Mouse (Mus musculus): ENCODE measurements around the gene Gnai1. TPM values are rescaled to one million over a fixed set of nuclear protein-coding genes. Genes with fewer than 3 reads are reported as not detected.

Gene Gnai1
- polyA plus RNA-seq, 1 experiment, result not detected

DNA sequence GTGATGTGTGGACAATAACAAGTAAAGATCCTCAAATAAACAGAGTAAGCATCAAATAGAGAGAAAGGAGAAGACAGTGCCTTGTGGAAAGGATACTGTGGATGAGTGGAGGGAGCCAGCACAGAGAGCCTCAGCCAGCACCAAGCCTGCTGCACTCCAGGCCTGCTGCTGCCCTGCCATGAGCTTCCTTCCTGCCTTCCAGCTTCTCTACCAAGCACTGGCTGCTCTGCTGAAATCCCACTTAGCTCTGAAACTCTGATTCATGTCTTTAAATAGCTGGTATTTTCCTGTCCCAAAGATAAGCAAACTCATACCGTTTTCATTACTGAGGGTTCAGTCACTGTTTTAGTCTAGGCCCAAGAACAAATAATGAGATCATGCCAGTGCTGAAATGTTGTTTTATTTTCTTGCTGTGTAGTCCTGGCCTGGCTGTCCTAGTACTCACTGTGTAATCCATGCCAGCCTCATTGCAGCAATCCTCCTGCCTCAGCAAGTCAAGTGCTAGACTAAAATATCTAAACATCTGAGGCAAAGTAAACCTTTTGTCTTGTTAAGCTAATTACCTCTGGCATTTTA, 52.8 kb downstream of the Gnai1 start:
- WGBS, result 5% methylated on average over 1 of the region's 1 CpGs
- no peak for TF ChIP-seq POLR2A (IDR thresholded peaks at IDR 0.05; ENCODE audit: insufficient read depth, low read depth, low read length)
- TF ChIP-seq CTCF (IDR thresholded peaks at IDR 0.05; ENCODE audit: insufficient read depth, low read depth, low read length), result no peak
- Histone ChIP-seq H3K4me3 (ENCODE audit: insufficient read depth, low read depth, low read length) (no peak overlapping the region), H3K4me1 (ENCODE audit: control insufficient read depth, insufficient read depth, low read length) (peaks cover 11% of the 10 kb centered on the region), H3K27ac (ENCODE audit: insufficient read depth, low read depth, low read length) (peak overlapping the region; percentile 73)

- Histone ChIP-seq H3K4me1 (ENCODE audit: control insufficient read depth, insufficient read depth, low read length) (no peaks in the 10 kb centered on the region), H3K27ac (ENCODE audit: insufficient read depth, low read depth, low read length) (no peak overlapping the region), H3K4me3 (ENCODE audit: insufficient read depth, low read depth, low read length) (no peak overlapping the region)
- 53% methylated on average over 2 of the region's 2 CpGs for WGBS
- TF ChIP-seq CTCF (IDR thresholded peaks at IDR 0.05; ENCODE audit: insufficient read depth, low read depth, low read length), result no peak
- TF ChIP-seq POLR2A (IDR thresholded peaks at IDR 0.05; ENCODE audit: insufficient read depth, low read depth, low read length), result no peak
Measured at GRCm38 (mm10) chr5:18296584-18296983, 63.6 kb downstream of the Gnai1 start.

- peaks cover 2% of the 10 kb centered on the region; the same call in 1 of the 2 replicates for H3K4me1 ChIP-seq (ENCODE audit: control insufficient read depth, insufficient read depth, low read length)
- WGBS, result 42% methylated on average over 5 of the region's 5 CpGs
- no peak overlapping the region for H3K4me3 ChIP-seq (ENCODE audit: insufficient read depth, low read depth, low read length)
- TF ChIP-seq POLR2A (IDR thresholded peaks at IDR 0.05; ENCODE audit: insufficient read depth, low read depth, low read length) (no peak), CTCF (IDR thresholded peaks at IDR 0.05; ENCODE audit: insufficient read depth, low read depth, low read length) (no peak)
- H3K27ac ChIP-seq (ENCODE audit: insufficient read depth, low read depth, low read length), result no peak overlapping the region
Measured at GRCm38 (mm10) chr5:18292744-18293143, 67.4 kb downstream of the Gnai1 start.

DNA sequence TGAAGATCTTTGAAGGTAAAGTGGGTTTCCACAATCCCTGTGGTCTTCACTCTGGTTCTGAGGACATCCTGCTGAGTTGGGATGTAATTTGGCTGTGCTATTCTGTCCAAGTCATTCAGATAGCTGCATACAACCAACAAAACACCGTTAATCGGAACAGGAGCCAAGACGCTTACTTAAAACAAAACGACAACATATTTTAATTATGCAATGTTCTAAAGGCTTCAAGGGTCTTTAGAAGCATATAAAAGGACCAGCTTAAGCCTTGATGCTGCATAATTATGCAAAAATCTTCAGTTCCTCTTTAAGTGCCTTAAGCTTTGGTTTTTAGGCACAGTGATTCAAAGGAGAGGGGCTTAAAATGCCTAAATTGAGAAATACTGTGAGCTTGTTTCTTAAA, 70.6 kb downstream of the Gnai1 start:
- H3K4me1 ChIP-seq (ENCODE audit: control insufficient read depth, insufficient read depth, low read length), result peaks cover 2% of the 10 kb centered on the region; the same call in 1 of the 2 replicates
- WGBS, result 32% methylated on average over 4 of the region's 4 CpGs
- H3K4me3 ChIP-seq (ENCODE audit: insufficient read depth, low read depth, low read length), result no peak overlapping the region
- TF ChIP-seq POLR2A (IDR thresholded peaks at IDR 0.05; ENCODE audit: insufficient read depth, low read depth, low read length) (no peak), CTCF (IDR thresholded peaks at IDR 0.05; ENCODE audit: insufficient read depth, low read depth, low read length) (no peak)
- no peak overlapping the region for H3K27ac ChIP-seq (ENCODE audit: insufficient read depth, low read depth, low read length)

GRCm38 (mm10) chr5:18288694-18289093, 71.5 kb downstream of the Gnai1 start:
- Histone ChIP-seq H3K4me1 (ENCODE audit: control insufficient read depth, insufficient read depth, low read length) (peaks cover 2% of the 10 kb centered on the region; the same call in 1 of the 2 replicates), H3K27ac (ENCODE audit: insufficient read depth, low read depth, low read length) (no peak overlapping the region), H3K4me3 (ENCODE audit: insufficient read depth, low read depth, low read length) (no peak overlapping the region)
- 45% methylated on average over 7 of the region's 7 CpGs for whole genome bisulfite sequencing
- TF ChIP-seq CTCF (IDR thresholded peaks at IDR 0.05; ENCODE audit: insufficient read depth, low read depth, low read length), result no peak
- no peak for TF ChIP-seq POLR2A (IDR thresholded peaks at IDR 0.05; ENCODE audit: insufficient read depth, low read depth, low read length)

- Histone ChIP-seq H3K4me3 (ENCODE audit: insufficient read depth, low read depth, low read length) (no peak overlapping the region), H3K4me1 (ENCODE audit: control insufficient read depth, insufficient read depth, low read length) (peaks cover 2% of the 10 kb centered on the region; the same call in 1 of the 2 replicates), H3K27ac (ENCODE audit: insufficient read depth, low read depth, low read length) (no peak overlapping the region)
- TF ChIP-seq CTCF (IDR thresholded peaks at IDR 0.05; ENCODE audit: insufficient read depth, low read depth, low read length) (no peak), POLR2A (IDR thresholded peaks at IDR 0.05; ENCODE audit: insufficient read depth, low read depth, low read length) (no peak)
- WGBS, result 33% methylated on average over 3 of the region's 3 CpGs
Measured at GRCm38 (mm10) chr5:18288079-18288478, 72.1 kb downstream of the Gnai1 start.

GRCm38 (mm10) chr5:18282095-18282494, 78.1 kb downstream of the Gnai1 start:
- H3K4me3 ChIP-seq (ENCODE audit: insufficient read depth, low read depth, low read length), result no peak overlapping the region
- TF ChIP-seq POLR2A (IDR thresholded peaks at IDR 0.05; ENCODE audit: insufficient read depth, low read depth, low read length), result no peak
- TF ChIP-seq CTCF (IDR thresholded peaks at IDR 0.05; ENCODE audit: insufficient read depth, low read depth, low read length), result no peak
- no peak overlapping the region for H3K27ac ChIP-seq (ENCODE audit: insufficient read depth, low read depth, low read length)
- WGBS, result 91% methylated on average over 3 of the region's 3 CpGs
- no peaks in the 10 kb centered on the region for H3K4me1 ChIP-seq (ENCODE audit: control insufficient read depth, insufficient read depth, low read length)

DNA sequence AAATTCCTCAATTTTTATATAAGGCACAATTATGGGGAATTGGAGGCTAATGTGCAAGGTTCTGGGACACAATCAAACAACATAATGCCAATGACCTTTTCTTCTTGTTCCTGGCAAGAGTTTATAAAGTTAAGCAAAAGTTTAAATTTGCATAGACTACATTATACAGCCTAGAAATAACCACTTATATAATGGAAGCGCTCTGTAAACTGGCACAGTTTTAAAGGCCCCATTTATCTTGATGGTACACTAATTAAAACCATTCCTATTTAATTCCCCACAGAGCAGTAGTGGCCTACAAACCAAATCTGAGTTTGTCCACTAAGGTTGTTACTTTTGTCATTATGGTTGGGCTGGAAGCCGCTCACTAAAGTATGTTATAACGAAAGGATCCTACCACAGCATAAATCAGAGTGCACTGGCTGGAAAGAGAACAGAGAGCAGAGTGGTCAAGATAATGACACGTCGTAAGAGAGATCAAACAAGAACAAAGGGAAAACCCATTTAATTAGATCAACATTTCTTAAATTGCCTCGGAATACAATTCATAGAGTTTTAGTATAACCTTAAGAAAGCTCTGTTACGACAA, 85.7 kb downstream of the Gnai1 start:
- no peaks in the 10 kb centered on the region for H3K4me1 ChIP-seq (ENCODE audit: control insufficient read depth, insufficient read depth, low read length)
- 52% methylated on average over 7 of the region's 7 CpGs for WGBS
- no peak overlapping the region for H3K27ac ChIP-seq (ENCODE audit: insufficient read depth, low read depth, low read length)

More for the DNA sequence above, 85.7 kb downstream of the Gnai1 start:
- TF ChIP-seq POLR2A (IDR thresholded peaks at IDR 0.05; ENCODE audit: insufficient read depth, low read depth, low read length) (no peak), CTCF (IDR thresholded peaks at IDR 0.05; ENCODE audit: insufficient read depth, low read depth, low read length) (no peak)
- no peak overlapping the region for H3K4me3 ChIP-seq (ENCODE audit: insufficient read depth, low read depth, low read length)

All from olfactory bulb, adult 2 months (tissue).